Mouse (Mus musculus) urinary bladder, postnatal 10 days (tissue): ENCODE data around the gene Tenm2.

Experiments used
- DNase-seq: peaks from one replicate; pipeline ENCODE4 v3.0.0; 2022; ENCODE audit warnings: low spot score

Tenm2 gene

GRCm38 (mm10) chr11:36173076-36173690, 1062.6 kb downstream of the Tenm2 start:
- DNase-seq = no peak

GRCm38 (mm10) chr11:36172520-36172919, 1063.2 kb downstream of the Tenm2 start:
- no peak for DNase-seq

- no peak for DNase-seq
Observed at GRCm38 (mm10) chr11:36171991-36172390, 1063.8 kb downstream of the Tenm2 start.

- no peak for DNase-seq
Observed at GRCm38 (mm10) chr11:36171221-36171620, 1064.5 kb downstream of the Tenm2 start.

GRCm38 (mm10) chr11:36169738-36170137, 1066.0 kb downstream of the Tenm2 start:
- no peak for DNase-seq

GRCm38 (mm10) chr11:36168921-36169537, 1066.7 kb downstream of the Tenm2 start:
- DNase-seq = no peak

- no peak for DNase-seq
Observed at GRCm38 (mm10) chr11:36167766-36168318, 1067.9 kb downstream of the Tenm2 start.

- DNase-seq = no peak
Observed at GRCm38 (mm10) chr11:36163580-36163979, 1072.2 kb downstream of the Tenm2 start.

- no peak for DNase-seq
Observed at GRCm38 (mm10) chr11:36161765-36162321, 1073.9 kb downstream of the Tenm2 start.

- no peak for DNase-seq
Observed at GRCm38 (mm10) chr11:36153450-36153849, 1082.3 kb downstream of the Tenm2 start.

- DNase-seq = no peak
Observed at GRCm38 (mm10) chr11:36153011-36153410, 1082.8 kb downstream of the Tenm2 start.

GRCm38 (mm10) chr11:36152226-36152625, 1083.5 kb downstream of the Tenm2 start:
- no peak for DNase-seq

GRCm38 (mm10) chr11:36149092-36149491, 1086.7 kb downstream of the Tenm2 start:
- no peak for DNase-seq

- DNase-seq = no peak
Observed at GRCm38 (mm10) chr11:36145057-36145456, 1090.7 kb downstream of the Tenm2 start.

GRCm38 (mm10) chr11:36140411-36140810, 1095.4 kb downstream of the Tenm2 start:
- no peak for DNase-seq

- DNase-seq = no peak
Observed at GRCm38 (mm10) chr11:36139521-36139920, 1096.2 kb downstream of the Tenm2 start.

GRCm38 (mm10) chr11:36137840-36138239, 1097.9 kb downstream of the Tenm2 start:
- no peak for DNase-seq

GRCm38 (mm10) chr11:36137276-36137675, 1098.5 kb downstream of the Tenm2 start:
- DNase-seq = no peak

GRCm38 (mm10) chr11:36134645-36135044, 1101.1 kb downstream of the Tenm2 start:
- DNase-seq = no peak

GRCm38 (mm10) chr11:36123275-36123674, 1112.5 kb downstream of the Tenm2 start:
- no peak for DNase-seq

GRCm38 (mm10) chr11:36121410-36121929, 1114.3 kb downstream of the Tenm2 start:
- DNase-seq = no peak

GRCm38 (mm10) chr11:36120591-36121409, 1115.0 kb downstream of the Tenm2 start:
- DNase-seq = no peak
